Mouse (Mus musculus) forebrain, postnatal 0 days (tissue): ENCODE measurements at regions not wholly inside any gene's neighbourhood (a gene's known extent, or its start where the extent isn't known, plus 50 kb on each side); places are given as distances from the start of the nearest gene placed in this dataset.
A peak's percentile ranks its signal among the peaks of the same experiment; 100 is the strongest.

Experiments used
- ATAC-seq: fragments of 200-750 bp; cut with Nextera tagmentation; 2 replicates; pipeline ENCODE4 v1.8.0; 2017; ENCODE audit warnings: mild to moderate bottlenecking, moderate library complexity
- DNase-seq: peaks from one replicate; pipeline ENCODE4 v3.0.0-alpha.2; 2015
- H3K27ac ChIP-seq: fragments of 300-500 bp; sonication (generic); 2 replicates; pipeline ENCODE4 v1.5.1; 2014; ENCODE audit warnings: low read depth, mild to moderate bottlenecking, antibody characterized with exemption, low read length, moderate library complexity, mixed read lengths
- H3K27me3 ChIP-seq: fragments of 300-500 bp; sonication (generic); 2 replicates; pipeline ENCODE4 v1.6.1; 2014; ENCODE audit warnings: mild to moderate bottlenecking, low read length, mixed read lengths; ENCODE audit not compliant: insufficient read depth
- H3K36me3 ChIP-seq: fragments of 300-500 bp; sonication (generic); 2 replicates; pipeline ENCODE4 v1.6.1; 2014; ENCODE audit warnings: mild to moderate bottlenecking, moderate library complexity; ENCODE audit not compliant: insufficient read depth
- H3K4me1 ChIP-seq: fragments of 300-500 bp; sonication (generic); 2 replicates; pipeline ENCODE4 v1.6.1; 2014; ENCODE audit warnings: antibody characterized with exemption; ENCODE audit not compliant: insufficient read depth
- H3K4me2 ChIP-seq: fragments of 300-500 bp; sonication (generic); 2 replicates; pipeline ENCODE4 v1.6.1; 2014; ENCODE audit warnings: low read depth, mild to moderate bottlenecking, moderate library complexity
- H3K4me3 ChIP-seq: fragments of 300-500 bp; sonication (generic); 2 replicates; pipeline ENCODE4 v1.5.1; 2014; ENCODE audit warnings: low read depth, low read length, mixed read lengths
- H3K9ac ChIP-seq: fragments of 300-500 bp; sonication (generic); 2 replicates; pipeline ENCODE4 v1.6.1; 2014; ENCODE audit warnings: mild to moderate bottlenecking
- H3K9me3 ChIP-seq: fragments of 300-500 bp; sonication (generic); 2 replicates; pipeline ENCODE4 v1.6.1; 2016; ENCODE audit warnings: low read length
- CTCF ChIP-seq: sonication (generic); IDR thresholded peaks from 2 replicates; pipeline ENCODE4 v1.5.1; 2016; ENCODE audit warnings: antibody characterized with exemption, control low read depth, low read depth
- WGBS: fragments of 180-500 bp; shearing (Covaris S2); extraction: QIAGEN DNeasy Blood & Tissue Kit; methylation state at CpG from one replicate; pipeline ENCODE4 v1.1.7; 2014; 5-methylcytosine and 5-hydroxymethylcytosine counted together

DNA sequence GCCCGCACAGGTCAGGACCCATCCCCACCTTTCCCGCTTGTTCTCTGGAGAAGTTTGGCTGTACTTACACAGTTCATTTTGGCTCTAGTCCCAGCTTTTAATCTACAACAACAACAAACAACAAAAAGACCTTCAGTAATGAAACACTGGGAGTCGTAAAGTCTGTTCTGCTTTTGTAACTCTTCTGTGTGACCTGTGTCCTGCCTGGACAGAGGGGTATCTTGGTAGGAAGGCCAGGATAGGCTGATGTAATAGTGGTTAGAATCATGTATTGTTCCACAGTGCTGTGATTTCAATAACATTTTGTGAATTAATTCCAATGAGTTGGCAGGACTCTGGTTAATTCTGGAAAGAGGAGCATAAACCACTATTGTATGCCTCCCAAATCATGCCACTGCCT is 136.9 kb downstream of the Barhl2 start:
- no peaks in the 10 kb centered on the region for H3K4me1 ChIP-seq
- H3K27me3 ChIP-seq = peaks cover 8% of the 10 kb centered on the region; the same call in 1 of the 2 replicates
- no peak overlapping the region for H3K4me2 ChIP-seq
- no peak overlapping the region for H3K4me3 ChIP-seq
- WGBS = 31% methylated on average over 3 of the region's 3 CpGs
- DNase-seq (no peak), ATAC-seq (no peak)
- TF ChIP-seq CTCF = no peak
- H3K9me3 ChIP-seq = no peaks in the 10 kb centered on the region
- H3K36me3 ChIP-seq = no peaks in the 10 kb centered on the region
- H3K9ac ChIP-seq = no peak overlapping the region
- no peak overlapping the region for H3K27ac ChIP-seq

- Histone ChIP-seq H3K27me3 (peaks cover 8% of the 10 kb centered on the region; the same call in 1 of the 2 replicates), H3K36me3 (no peaks in the 10 kb centered on the region), H3K4me1 (no peaks in the 10 kb centered on the region), H3K27ac (no peak overlapping the region), H3K9ac (no peak overlapping the region), H3K4me3 (no peak overlapping the region), H3K4me2 (no peak overlapping the region), H3K9me3 (no peaks in the 10 kb centered on the region)
- ATAC-seq (no peak), DNase-seq (no peak)
- TF ChIP-seq CTCF = no peak
- WGBS = 20% methylated on average over 6 of the region's 6 CpGs
Observed at GRCm38 (mm10) chr5:106320039-106320438, 137.9 kb downstream of the Barhl2 start.

DNA sequence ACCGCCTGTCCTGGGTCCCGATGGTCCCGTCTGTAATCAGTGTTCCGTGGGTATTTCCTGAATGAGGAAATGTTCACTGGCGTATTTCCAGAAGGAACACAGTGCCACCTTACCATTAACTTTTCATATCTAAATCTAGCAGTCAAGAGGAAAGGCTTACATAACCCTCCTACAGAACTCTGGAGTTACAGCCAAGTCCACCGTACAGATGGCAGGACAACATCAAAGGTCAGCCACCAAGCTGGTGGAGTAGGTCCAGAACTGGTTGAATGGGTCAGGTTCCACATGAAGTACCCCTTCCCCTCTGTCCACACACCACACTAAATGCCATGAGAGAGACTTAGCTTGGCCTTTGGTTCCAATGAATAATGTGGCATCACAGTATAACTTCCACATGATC is 139.7 kb downstream of the Barhl2 start:
- DNase-seq = no peak
- no peak overlapping the region for H3K4me2 ChIP-seq
- H3K4me3 ChIP-seq = no peak overlapping the region
- H3K27ac ChIP-seq = no peak overlapping the region
- no peak for TF ChIP-seq CTCF
- ATAC-seq = no peak
- no peaks in the 10 kb centered on the region for H3K36me3 ChIP-seq
- H3K27me3 ChIP-seq = peaks cover 8% of the 10 kb centered on the region; the same call in 1 of the 2 replicates
- H3K4me1 ChIP-seq = no peaks in the 10 kb centered on the region
- 89% methylated on average over 6 of the region's 6 CpGs for WGBS
- no peak overlapping the region for H3K9ac ChIP-seq
- H3K9me3 ChIP-seq = no peaks in the 10 kb centered on the region

DNA sequence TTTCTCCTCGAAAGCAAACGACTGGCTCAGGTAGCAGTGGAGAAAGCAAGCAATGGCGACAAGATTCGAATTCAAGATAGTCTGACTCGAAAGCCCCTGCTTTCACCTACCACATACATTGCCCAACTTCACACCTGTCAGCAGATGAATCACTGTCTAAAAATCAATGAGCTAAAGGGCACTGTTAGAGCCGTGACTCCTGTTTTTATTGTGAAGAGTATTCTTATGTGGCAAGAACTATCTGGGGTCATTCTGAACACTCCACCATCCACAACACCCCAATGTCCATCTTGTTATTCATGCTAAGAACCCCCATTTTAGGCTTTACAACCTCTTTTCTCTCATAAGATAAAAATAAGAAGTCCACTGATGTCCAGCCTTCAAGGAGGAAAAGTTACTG is 144.1 kb downstream of the Barhl2 start:
- H3K9me3 ChIP-seq = no peaks in the 10 kb centered on the region
- H3K36me3 ChIP-seq = no peaks in the 10 kb centered on the region
- no peaks in the 10 kb centered on the region for H3K4me1 ChIP-seq
- WGBS = 83% methylated on average over 6 of the region's 6 CpGs
- no peak overlapping the region for H3K27ac ChIP-seq
- H3K4me2 ChIP-seq = no peak overlapping the region
- H3K27me3 ChIP-seq = no peaks in the 10 kb centered on the region
- no peak overlapping the region for H3K9ac ChIP-seq
- ATAC-seq = no peak
- no peak overlapping the region for H3K4me3 ChIP-seq
- DNase-seq = no peak
- TF ChIP-seq CTCF = no peak

DNA sequence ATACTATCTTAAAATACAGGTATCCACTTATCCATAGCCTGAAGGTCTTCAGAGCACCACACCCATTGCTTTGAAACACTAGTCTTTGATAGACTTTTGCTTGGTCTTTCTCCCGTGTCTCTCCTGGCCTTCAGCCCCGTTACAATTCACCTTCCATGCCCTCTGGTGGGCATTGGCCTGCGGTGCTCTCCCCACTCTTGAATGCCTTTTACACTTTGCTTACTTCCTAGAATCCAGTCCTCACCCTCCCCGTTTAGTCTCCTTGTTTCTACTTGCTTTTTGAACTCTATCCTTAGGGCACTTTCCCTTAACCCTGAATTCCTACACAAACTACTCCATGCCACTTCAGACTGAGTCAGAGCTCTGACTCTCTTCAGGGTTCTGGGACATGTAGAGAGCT is 156.6 kb downstream of the Barhl2 start:
- peak; percentile 14; the same call in 1 of the 2 replicates for TF ChIP-seq CTCF
- Histone ChIP-seq H3K27me3 (no peaks in the 10 kb centered on the region), H3K9ac (no peak overlapping the region), H3K36me3 (no peaks in the 10 kb centered on the region), H3K27ac (no peak overlapping the region), H3K4me3 (no peak overlapping the region), H3K4me2 (no peak overlapping the region), H3K9me3 (no peaks in the 10 kb centered on the region), H3K4me1 (no peaks in the 10 kb centered on the region)
- DNase-seq = no peak
- ATAC-seq = no peak
- WGBS = 51% methylated on average over 4 of the region's 4 CpGs

DNA sequence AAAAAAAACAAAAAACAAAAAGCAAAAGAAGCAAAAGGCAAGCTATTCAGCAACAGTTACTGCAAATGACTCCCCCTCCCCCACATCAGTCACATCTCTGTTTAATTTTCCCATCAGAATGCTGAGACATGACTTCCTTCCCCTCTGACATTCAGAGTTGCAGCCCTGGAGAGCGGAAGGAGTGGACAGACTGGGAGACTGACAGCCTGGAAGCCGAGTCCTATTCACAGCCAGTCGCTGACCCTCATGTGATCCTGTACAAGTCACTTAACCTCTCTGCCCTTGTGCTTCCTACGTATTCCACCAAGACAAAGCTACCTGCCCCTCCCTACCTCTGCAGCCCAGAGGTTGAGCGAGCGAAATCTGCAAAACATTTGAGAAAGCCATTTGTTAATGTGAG is 161.2 kb downstream of the Barhl2 start:
- no peaks in the 10 kb centered on the region for H3K36me3 ChIP-seq
- ATAC-seq = no peak
- 0 out of 2 replicates have a peak, but pooled peaks cover 5% of the 10 kb centered on the region for H3K27me3 ChIP-seq
- no peak overlapping the region for H3K9ac ChIP-seq
- WGBS = 34% methylated on average over 6 of the region's 6 CpGs
- no peak overlapping the region for H3K4me3 ChIP-seq
- no peaks in the 10 kb centered on the region for H3K4me1 ChIP-seq
- TF ChIP-seq CTCF = no peak
- no peaks in the 10 kb centered on the region for H3K9me3 ChIP-seq
- H3K4me2 ChIP-seq = no peak overlapping the region
- no peak overlapping the region for H3K27ac ChIP-seq
- no peak for DNase-seq

DNA sequence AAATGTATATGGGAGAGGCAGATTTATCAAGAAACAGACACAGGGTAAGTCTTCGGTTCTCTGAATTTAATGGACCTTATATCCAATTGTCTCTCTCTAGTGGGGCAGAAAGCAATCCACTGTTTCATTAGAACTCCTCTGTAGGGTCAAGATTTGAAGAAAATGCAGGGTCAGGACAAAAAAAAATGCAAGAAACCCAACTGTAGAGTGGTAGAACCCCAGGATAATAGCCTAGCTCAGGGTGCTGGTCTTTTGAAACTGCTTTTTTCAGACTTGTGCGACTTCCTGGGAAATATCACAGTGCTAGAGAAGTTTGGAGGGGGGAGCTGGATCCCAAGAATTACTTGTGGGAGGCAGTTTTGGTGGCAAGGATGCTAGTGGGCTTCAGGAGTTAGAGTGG is 162.0 kb downstream of the Barhl2 start:
- DNase-seq = no peak
- no peaks in the 10 kb centered on the region for H3K36me3 ChIP-seq
- WGBS = 21% methylated on average over 2 of the region's 2 CpGs
- no peak for TF ChIP-seq CTCF
- 0 out of 2 replicates have a peak, but pooled peaks cover 5% of the 10 kb centered on the region for H3K27me3 ChIP-seq
- ATAC-seq = no peak
- H3K9me3 ChIP-seq = no peaks in the 10 kb centered on the region
- H3K27ac ChIP-seq = no peak overlapping the region
- H3K4me2 ChIP-seq = no peak overlapping the region
- H3K9ac ChIP-seq = no peak overlapping the region
- no peaks in the 10 kb centered on the region for H3K4me1 ChIP-seq
- H3K4me3 ChIP-seq = no peak overlapping the region

- no peak for ATAC-seq
- 8% methylated on average over 3 of the region's 3 CpGs for WGBS
Observed at GRCm38 (mm10) chr5:106295538-106295937, 162.4 kb downstream of the Barhl2 start.

More at GRCm38 (mm10) chr5:106295538-106295937, 162.4 kb downstream of the Barhl2 start:
- Histone ChIP-seq H3K9ac (no peak overlapping the region), H3K27me3 (0 out of 2 replicates have a peak, but pooled peaks cover 5% of the 10 kb centered on the region), H3K4me3 (no peak overlapping the region), H3K4me2 (no peak overlapping the region), H3K9me3 (no peaks in the 10 kb centered on the region), H3K36me3 (no peaks in the 10 kb centered on the region), H3K4me1 (no peaks in the 10 kb centered on the region), H3K27ac (no peak overlapping the region)
- no peak for DNase-seq
- no peak for TF ChIP-seq CTCF
